Mouse (Mus musculus) E14TG2a.4 (cell line): Measurements from ENCODE around the gene 9130213A22Rik.

Experiments
- CTCF ChIP-seq: conservative IDR thresholded peaks from 2 replicates; pipeline ENCODE4 v1.5.1; 2014; ENCODE audit warnings: low read length
- NANOG ChIP-seq: IDR thresholded peaks from 2 replicates; pipeline ENCODE4 v1.6.1; 2014; ENCODE audit warnings: borderline replicate concordance, low read length, mixed read lengths
- POU5F1 ChIP-seq: IDR thresholded peaks from 2 replicates; pipeline ENCODE4 v1.6.1; 2014; ENCODE audit warnings: low read length, borderline replicate concordance

GRCm38 (mm10) chr11:69101604-69102402 lies 20.6 kb downstream of the 9130213A22Rik start:
- no peak for TF ChIP-seq CTCF
- no peak for TF ChIP-seq NANOG
- no peak for TF ChIP-seq POU5F1
